ENCODE assay signal across 1 mouse cellular context in genomic region chr17:80332386-80332785, GRCm38 (mm10).
TF ChIP-seq lines count a peak whose summit lies in the region.

No protein-coding gene starts in this region.

TF ChIP-seq in MEL, 35 proteins besides CTCF, POLR2A, EP300 and RAD21:
- TF ChIP-seq ELF1 (IDR thresholded peaks at IDR 0.05; ENCODE audit: low read depth, low read length) (no peak), SMC3 (IDR thresholded peaks at IDR 0.05; ENCODE audit: low read depth, low read length) (peak; percentile 48)
